ENCODE assay signal across 15 mouse cellular contexts in genomic region chr7:133794720-133795119, GRCm38 (mm10). TPM values are rescaled to one million over a fixed set of nuclear protein-coding genes. Genes with fewer than 3 reads are reported as not detected.
DNase-seq lines count a peak whose midpoint lies in the region; ATAC-seq and TF ChIP-seq lines count a peak whose summit lies in the region.
"Had no signal": no experiment of that assay in that cellular context is flagged by ENCODE, and none has a peak within 500 bp of the region (broad histone marks: within the 10 kb centered on the region; RNA-seq: fewer than 3 reads in every experiment).

No protein-coding gene starts in this region.

- H3K27me3 ChIP-seq in heart, embryonic 10.5 days (ENCODE audit: insufficient read depth, poor library complexity, severe bottlenecking) = no peaks in the 10 kb centered on the region
- H3K27me3 ChIP-seq in stomach, embryonic 15.5 days (replicated peaks) = no peaks in the 10 kb centered on the region
- H3K27me3 ChIP-seq in forebrain, embryonic 15.5 days = no peaks in the 10 kb centered on the region
- H3K27me3 ChIP-seq: midbrain, embryonic 15.5 days; Patski had no signal

- no peak overlapping the region for H3K9ac ChIP-seq in stomach, embryonic 15.5 days
- no peak overlapping the region for H3K9ac ChIP-seq in forebrain, embryonic 15.5 days (replicated peaks)
- H3K9ac ChIP-seq: midbrain, embryonic 15.5 days had no signal

- no peak for TF ChIP-seq CTCF in layer of hippocampus, adult 2 months (conservative IDR thresholded peaks at IDR 0.05)

- H3K36me3 ChIP-seq in heart, embryonic 10.5 days = no peaks in the 10 kb centered on the region
- no peaks in the 10 kb centered on the region for H3K36me3 ChIP-seq in stomach, embryonic 15.5 days
- H3K36me3 ChIP-seq in forebrain, embryonic 15.5 days = no peaks in the 10 kb centered on the region
- H3K36me3 ChIP-seq: hindbrain, embryonic 10.5 days; midbrain, embryonic 15.5 days had no signal

- peak; percentile 70 for ATAC-seq in stomach, embryonic 15.5 days (ENCODE audit: insufficient read depth, low FRiP score, low read depth)
- no peak for ATAC-seq in forebrain, embryonic 15.5 days (replicated peaks)
- ATAC-seq: midbrain, embryonic 15.5 days had no signal

- H3K4me3 ChIP-seq in heart, embryonic 10.5 days = no peak overlapping the region
- H3K4me3 ChIP-seq in stomach, embryonic 15.5 days (replicated peaks) = no peak overlapping the region
- no peak overlapping the region for H3K4me3 ChIP-seq in forebrain, embryonic 15.5 days
- no peak overlapping the region for H3K4me3 ChIP-seq in layer of hippocampus, adult 2 months
- H3K4me3 ChIP-seq: hindbrain, embryonic 10.5 days; midbrain, embryonic 15.5 days had no signal

- peaks cover 9% of the 10 kb centered on the region; the same call in 1 of the 2 replicates for H3K4me1 ChIP-seq in heart, embryonic 10.5 days
- H3K4me1 ChIP-seq in stomach, embryonic 15.5 days = no peaks in the 10 kb centered on the region
- H3K4me1 ChIP-seq in forebrain, embryonic 15.5 days = peaks cover 14% of the 10 kb centered on the region

- H3K4me2 ChIP-seq in stomach, embryonic 15.5 days = no peak overlapping the region
- no peak overlapping the region for H3K4me2 ChIP-seq in forebrain, embryonic 15.5 days (replicated peaks)
- H3K4me2 ChIP-seq: heart, embryonic 11.5 days; midbrain, embryonic 15.5 days had no signal

- no peak for DNase-seq in heart, embryonic 10.5 days (ENCODE audit: low spot score)
- no peak for DNase-seq in heart, adult 18-20 months
- peak; percentile 12 for DNase-seq in 3T3-L1 (ENCODE audit: low read depth, low spot score)
- DNase-seq in kidney, postnatal 36 days = peak; percentile 27 to 46
- DNase-seq in left cerebral cortex, adult 9 months (ENCODE audit: low spot score in 2 of 2) = no peak
- DNase-seq in layer of hippocampus, adult 2 months (ENCODE audit: low spot score in 2 of 2) = no peak
- DNase-seq: layer of hippocampus, postnatal 36 days; right cerebral cortex, adult 18-20 months had no signal

- peak overlapping the region; percentile 36; the same call in 1 of the 2 replicates for H3K27ac ChIP-seq in heart, embryonic 10.5 days
- H3K27ac ChIP-seq in stomach, embryonic 15.5 days = 0 out of 2 replicates have a peak overlapping the region, but pooled peaks have one; percentile 9
- H3K27ac ChIP-seq in forebrain, embryonic 15.5 days (replicated peaks) = no peak overlapping the region
- H3K27ac ChIP-seq in layer of hippocampus, adult 2 months = no peak overlapping the region
- H3K27ac ChIP-seq: hindbrain, embryonic 10.5 days; macrophage; midbrain, embryonic 15.5 days had no signal

- no peaks in the 10 kb centered on the region for H3K9me3 ChIP-seq in heart, embryonic 10.5 days
- no peaks in the 10 kb centered on the region for H3K9me3 ChIP-seq in stomach, embryonic 15.5 days
- H3K9me3 ChIP-seq in forebrain, embryonic 15.5 days = no peaks in the 10 kb centered on the region
- H3K9me3 ChIP-seq: hindbrain, embryonic 10.5 days; midbrain, embryonic 15.5 days had no signal

- WGBS in heart, embryonic 10.5 days = 80% methylated on average over 2 of the region's 2 CpGs
- 69% methylated on average over 2 of the region's 2 CpGs for WGBS in stomach, embryonic 15.5 days
- 89% methylated on average over 2 of the region's 2 CpGs for WGBS in forebrain, embryonic 15.5 days

RNA-seq across cellular contexts. Expression of gene Dhx32, which starts 12.2 kb away (rescaled TPM):
- 25.7 and 33.6 TPM in 2 replicates for polyA plus RNA-seq in heart, embryonic 10.5 days (2016; fragmentation: Nextera tagmentation; extraction: Ambion mirVana)
- 10 to 100 TPM; 38.8 to 48.1 TPM for total RNA-seq in heart, adult 18-20 months (2021)
- 45.3 and 46.8 TPM in 2 replicates for polyA plus RNA-seq in stomach, embryonic 15.5 days (2015; fragmentation: Nextera tagmentation; extraction: Ambion mirVana)
- polyA plus RNA-seq in forebrain, embryonic 15.5 days (2015; fragmentation: Nextera tagmentation; extraction: Ambion mirVana) = 50.3 and 53.0 TPM in 2 replicates
- total RNA-seq in layer of hippocampus, adult 2 months (2021) = 10 to 100 TPM; 36.5 to 39.2 TPM

RNA-seq across cellular contexts. Expression of gene Fank1, which starts 18.1 kb away (rescaled TPM):
- 0.30 TPM in 1 of 2 replicates, not detected in the other for polyA plus RNA-seq in heart, embryonic 10.5 days (2016; fragmentation: Nextera tagmentation; extraction: Ambion mirVana)
- total RNA-seq in heart, adult 18-20 months (2021) = not detected
- 0.50 and 0.54 TPM in 2 replicates for polyA plus RNA-seq in stomach, embryonic 15.5 days (2015; fragmentation: Nextera tagmentation; extraction: Ambion mirVana)
- 4.0 TPM in 2 replicates for polyA plus RNA-seq in forebrain, embryonic 15.5 days (2015; fragmentation: Nextera tagmentation; extraction: Ambion mirVana)
- 1 to 10 TPM; 2.0 to 2.5 TPM for total RNA-seq in layer of hippocampus, adult 2 months (2021)
- polyA plus RNA-seq: macrophage had no signal

Comparison
In these comparisons a context has a peak if more than half of its experiments do, and no peak if none do; other contexts are left out.
1. DNase-seq: peak in 3T3-L1 (single experiment) and kidney, postnatal 36 days (2 of 2); none in heart, embryonic 10.5 days (single experiment), heart, adult 18-20 months (0 of 2), left cerebral cortex, adult 9 months (0 of 2) and layer of hippocampus, adult 2 months (0 of 2).
2. H3K27ac ChIP-seq: peak in heart, embryonic 10.5 days (single experiment) and stomach, embryonic 15.5 days (single experiment); none in forebrain, embryonic 15.5 days (single experiment) and layer of hippocampus, adult 2 months (single experiment).